Mouse (Mus musculus) kidney, adult 2 months (tissue): ENCODE measurements around the gene Bcl2l2.

Experiments used
- CTCF ChIP-seq: fragments of 200-500 bp; conservative IDR thresholded peaks from 2 replicates; pipeline ENCODE4 v1.5.1; 2011; ENCODE audit warnings: low read depth, mild to moderate bottlenecking, control low read depth, low read length, moderate library complexity, mixed read lengths; ENCODE audit not compliant: insufficient read depth, insufficient read length
- POLR2A ChIP-seq: fragments of 200-500 bp; IDR thresholded peaks from one replicate; pipeline ENCODE4 v1.6.1; 2011; ENCODE audit warnings: low read depth, low read length, control low read depth

GRCm38 (mm10) chr14:54932645-54933150 is 49.5 kb downstream of the Bcl2l2 start, which contains the start of gene Il25:
- no peak for TF ChIP-seq CTCF
- TF ChIP-seq POLR2A, result no peak
